Mouse (Mus musculus) cortical plate, adult 2 months (tissue): ENCODE data around the gene AY358078.

Experiments used
- CTCF ChIP-seq: fragments of 200-500 bp; IDR thresholded peaks from 2 replicates; pipeline ENCODE4 v1.5.1; 2011; ENCODE audit warnings: mild to moderate bottlenecking, control low read depth, low read length; ENCODE audit not compliant: insufficient read depth; ENCODE audit errors: extremely low read depth
- POLR2A ChIP-seq: fragments of 200-500 bp; IDR thresholded peaks from 2 replicates; pipeline ENCODE4 v1.6.1; 2011; ENCODE audit warnings: mild to moderate bottlenecking, low read length, control low read depth; ENCODE audit not compliant: insufficient read depth; ENCODE audit errors: extremely low read depth

- TF ChIP-seq POLR2A (no peak), CTCF (no peak)
Observed at GRCm38 (mm10) chr14:51786335-51786734, 13.5 kb upstream of the AY358078 start.
